11 mouse cellular contexts compared by ENCODE assay signal in the genomic region with DNA sequence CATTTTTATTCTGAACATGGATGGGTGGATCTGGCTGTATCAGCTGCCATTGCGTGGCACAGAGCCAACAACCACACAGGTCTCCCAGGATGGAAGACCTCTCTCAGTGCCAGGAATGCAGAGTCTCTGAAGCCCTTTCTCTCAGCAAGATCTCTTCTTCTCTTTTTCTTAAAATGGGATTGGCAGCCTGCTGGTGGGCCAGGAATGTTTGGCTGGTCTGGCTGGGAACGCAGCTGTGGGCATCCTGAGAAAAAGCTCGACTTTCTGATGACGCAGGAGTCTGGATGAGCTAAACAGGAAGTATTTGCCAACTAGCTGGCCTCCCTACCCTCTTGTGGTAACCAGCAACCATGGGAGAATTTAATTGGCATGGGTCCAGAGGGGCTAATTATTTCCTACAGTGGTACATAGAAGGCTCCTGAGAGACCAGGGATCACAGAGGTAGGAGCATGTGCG.
DNase-seq lines count a peak whose midpoint lies in the region; ATAC-seq and TF ChIP-seq lines count a peak whose summit lies in the region.
"Had no signal": no experiment of that assay in that cellular context is flagged by ENCODE, and none has a peak within 500 bp of the region (broad histone marks: within the 10 kb centered on the region; RNA-seq: fewer than 3 reads in every experiment).

No protein-coding gene starts in this region.

- no peak overlapping the region for H3K4me3 ChIP-seq in neural tube, embryonic 12.5 days
- no peak overlapping the region for H3K4me3 ChIP-seq in kidney, adult 2 months (ENCODE audit: insufficient read depth, low read depth, low read length)
- no peak overlapping the region for H3K4me3 ChIP-seq in liver, embryonic 12.5 days

- H3K36me3 ChIP-seq in neural tube, embryonic 12.5 days, result no peaks in the 10 kb centered on the region
- no peaks in the 10 kb centered on the region for H3K36me3 ChIP-seq in kidney, adult 2 months (ENCODE audit: control insufficient read depth, insufficient read depth, low read length)
- H3K36me3 ChIP-seq in liver, embryonic 12.5 days, result no peaks in the 10 kb centered on the region

- peak; percentile 29; the same call in 1 of the 2 replicates for ATAC-seq in neural tube, embryonic 12.5 days (ENCODE audit: low FRiP score, low read depth)
- no peak for ATAC-seq in liver, embryonic 12.5 days

- H3K27me3 ChIP-seq in neural tube, embryonic 12.5 days (replicated peaks), result no peaks in the 10 kb centered on the region
- H3K27me3 ChIP-seq in kidney, adult 2 months (replicated peaks; ENCODE audit: control insufficient read depth, insufficient read depth, low read length), result no peaks in the 10 kb centered on the region
- H3K27me3 ChIP-seq in liver, embryonic 12.5 days (replicated peaks), result no peaks in the 10 kb centered on the region

- H3K4me2 ChIP-seq in neural tube, embryonic 12.5 days (replicated peaks), result no peak overlapping the region
- no peak overlapping the region for H3K4me2 ChIP-seq in liver, embryonic 12.5 days
- H3K4me2 ChIP-seq: liver, embryonic 11.5 days had no signal

- no peak overlapping the region for H3K9ac ChIP-seq in neural tube, embryonic 12.5 days
- H3K9ac ChIP-seq in liver, embryonic 12.5 days, result no peak overlapping the region

- DNase-seq in cerebellum, postnatal 25 days, result peak; percentile 37 to 63
- no peak for DNase-seq in cerebellum, adult 11 months
- no peak for DNase-seq in neural tube, embryonic 10.5 days (ENCODE audit: extremely low spot score, low spot score)
- peak; percentile 89 for DNase-seq in kidney, adult 2 months
- DNase-seq in skeletal muscle tissue, adult 2 months (ENCODE audit: low read depth, low spot score), result peak; percentile 33
- no peak for DNase-seq in left cerebral cortex, adult 18-20 months (ENCODE audit: low spot score in 2 of 2)
- DNase-seq: adrenal gland, adult 8-10 months; heart, postnatal 10 days had no signal

- no peak overlapping the region for H3K27ac ChIP-seq in neural tube, embryonic 12.5 days
- no peak overlapping the region for H3K27ac ChIP-seq in kidney, adult 2 months (ENCODE audit: insufficient read depth, low read depth, low read length)
- H3K27ac ChIP-seq in liver, embryonic 12.5 days, result no peak overlapping the region

- 72% methylated on average over 5 of the region's 5 CpGs for WGBS in neural tube, embryonic 12.5 days
- WGBS in kidney, adult 2 months, result 38% methylated on average over 5 of the region's 5 CpGs
- 57% methylated on average over 5 of the region's 5 CpGs for WGBS in liver, embryonic 12.5 days (ENCODE audit: insufficient replicate concordance)

- H3K9me3 ChIP-seq in neural tube, embryonic 12.5 days, result no peaks in the 10 kb centered on the region
- H3K9me3 ChIP-seq in liver, embryonic 12.5 days (replicated peaks), result no peaks in the 10 kb centered on the region

- peaks cover 9% of the 10 kb centered on the region for H3K4me1 ChIP-seq in neural tube, embryonic 12.5 days
- 0 out of 2 replicates have a peak, but pooled peaks cover 3% of the 10 kb centered on the region for H3K4me1 ChIP-seq in kidney, adult 2 months (ENCODE audit: control insufficient read depth, insufficient read depth, low read length)
- no peaks in the 10 kb centered on the region for H3K4me1 ChIP-seq in liver, embryonic 12.5 days

- TF ChIP-seq CTCF in kidney, adult 2 months (conservative IDR thresholded peaks at IDR 0.05; ENCODE audit: insufficient read depth, insufficient read length, low read depth, low read length), result no peak

- TF ChIP-seq POLR2A in kidney, adult 2 months (IDR thresholded peaks at IDR 0.05; ENCODE audit: low read depth, low read length), result no peak

Comparison
In these comparisons a context has a peak if more than half of its experiments do, and no peak if none do; other contexts are left out.
1. DNase-seq: peak in cerebellum, postnatal 25 days (2 of 2), kidney, adult 2 months (single experiment) and skeletal muscle tissue, adult 2 months (single experiment); none in cerebellum, adult 11 months (single experiment), neural tube, embryonic 10.5 days (single experiment) and left cerebral cortex, adult 18-20 months (0 of 2).